Mouse (Mus musculus) limb, embryonic 15.5 days (tissue): ENCODE data around the gene AC124502.3. TPM values are rescaled to one million over a fixed set of nuclear protein-coding genes. Genes with fewer than 3 reads are reported as not detected.
"Not testable (repeated sequence)": the region's sequence is repeated elsewhere in the genome, so short reads cannot be mapped to it uniquely, and the experiment has no call there.

Experiments used
- ATAC-seq: fragments of 200-750 bp; cut with Nextera tagmentation; 2 replicates; pipeline ENCODE4 v1.8.0; 2017; ENCODE audit warnings: low read depth, moderate TSS enrichment; ENCODE audit not compliant: insufficient number of reproducible peaks, low FRiP score, low TSS enrichment
- H3K27ac ChIP-seq: fragments of 300-500 bp; sonication (generic); 2 replicates; pipeline ENCODE4 v1.5.1; 2015; ENCODE audit warnings: moderate library complexity, mild to moderate bottlenecking, inconsistent platforms
- H3K27me3 ChIP-seq: fragments of 300-500 bp; sonication (generic); 2 replicates; pipeline ENCODE4 v1.6.1; 2015; ENCODE audit warnings: inconsistent platforms
- H3K36me3 ChIP-seq: fragments of 300-500 bp; sonication (generic); 2 replicates; pipeline ENCODE4 v1.6.1; 2015; ENCODE audit warnings: inconsistent platforms
- H3K4me1 ChIP-seq: fragments of 300-500 bp; sonication (generic); 2 replicates; pipeline ENCODE4 v1.6.1; 2015; ENCODE audit warnings: inconsistent platforms
- H3K4me2 ChIP-seq: fragments of 300-500 bp; sonication (generic); 2 replicates; pipeline ENCODE4 v1.6.1; 2015; ENCODE audit warnings: mild to moderate bottlenecking, inconsistent platforms
- H3K4me3 ChIP-seq: fragments of 300-500 bp; sonication (generic); 2 replicates; pipeline ENCODE4 v1.5.1; 2015; ENCODE audit warnings: mild to moderate bottlenecking, inconsistent platforms
- H3K9ac ChIP-seq: fragments of 300-500 bp; sonication (generic); 2 replicates; pipeline ENCODE4 v1.6.1; 2015; ENCODE audit warnings: inconsistent platforms
- H3K9me3 ChIP-seq: fragments of 300-500 bp; sonication (generic); 2 replicates; pipeline ENCODE4 v1.6.1; 2016; ENCODE audit warnings: inconsistent platforms
- WGBS: fragments of 180-500 bp; shearing (Covaris S2); methylation state at CpG from one replicate; pipeline ENCODE4 v1.1.7; 2015; 5-methylcytosine and 5-hydroxymethylcytosine counted together
- polyA plus RNA-seq: library from polyadenylated mRNA; unstranded; fragments of >200 nt; fragmentation: Nextera tagmentation; extraction: Ambion mirVana; gene quantifications from 2 replicates; pipeline ENCODE4 v1.2.1, GENCODE M21; 2015

Gene AC124502.3
- 2.5 and 3.0 TPM in 2 replicates for polyA plus RNA-seq

DNA sequence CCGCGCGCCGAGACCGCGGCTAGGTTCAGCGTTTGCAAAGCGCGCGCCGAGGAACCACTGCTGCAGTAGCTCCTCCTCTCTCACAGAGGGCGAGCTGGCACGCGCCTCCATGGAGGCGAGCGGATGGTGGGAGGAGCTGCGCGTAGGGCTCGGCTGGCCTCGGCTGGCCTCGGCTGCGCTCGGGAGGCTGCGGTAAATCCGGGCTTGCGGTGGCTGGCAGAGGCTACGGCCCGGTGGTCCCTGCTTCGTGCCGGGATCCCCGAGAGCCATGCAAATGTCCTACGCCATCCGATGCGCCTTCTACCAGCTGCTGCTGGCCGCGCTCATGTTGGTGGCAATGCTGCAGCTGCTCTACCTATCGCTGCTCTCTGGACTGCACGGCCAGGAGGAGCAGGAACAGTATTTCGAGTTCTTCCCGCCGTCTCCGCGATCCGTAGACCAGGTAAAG, at the start of gene AC124502.3, which contains the start of gene B4gat1:
AC124502.3 (plus strand) TSS at position 183 of the 448 bp plus-strand sequence.
B4gat1 (plus strand) TSS at position 118 of the 448 bp plus-strand sequence.
- peak; percentile 89 for ATAC-seq
- Histone ChIP-seq H3K9ac (peak within 1 kb of the TSS; percentile 89), H3K27ac (peak within 1 kb of the TSS; percentile 76), H3K4me1 (peaks cover 35% of the 10 kb centered on the region), H3K4me2 (peak within 1 kb of the TSS; percentile 95), H3K9me3 (no peaks in the 10 kb centered on the region), H3K27me3 (no peaks in the 10 kb centered on the region), H3K4me3 (peak within 1 kb of the TSS; percentile 87), H3K36me3 (0 out of 2 replicates have a peak, but pooled peaks cover 8% of the 10 kb centered on the region)
- under 1% methylated on average over 38 of the region's 44 CpGs for WGBS

DNA sequence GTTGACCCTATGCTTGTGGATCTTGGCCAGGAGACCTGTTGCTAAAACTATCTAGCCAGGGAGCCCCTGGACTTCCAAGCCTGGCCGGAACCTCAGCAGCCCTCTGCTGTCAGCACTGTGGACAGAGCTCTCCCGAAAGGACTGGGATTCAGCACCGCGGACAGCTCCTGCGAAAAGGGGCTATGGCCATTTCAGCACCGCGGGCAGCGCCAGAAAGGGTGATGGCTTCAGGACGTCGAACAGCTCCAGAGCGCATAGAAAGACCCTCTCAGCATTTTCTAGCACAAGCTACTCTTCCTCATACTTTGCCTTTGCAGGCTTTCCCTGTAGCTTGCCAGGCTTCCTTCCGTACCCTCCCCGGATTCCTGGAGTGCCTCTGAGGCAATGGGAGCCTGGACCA, 49.7 kb upstream of the AC124502.3 start:
- Histone ChIP-seq H3K9me3 (no peaks in the 10 kb centered on the region), H3K9ac (no peak overlapping the region), H3K27me3 (peaks cover 70% of the 10 kb centered on the region), H3K36me3 (no peaks in the 10 kb centered on the region), H3K27ac (no peak overlapping the region), H3K4me3 (no peak overlapping the region), H3K4me2 (no peak overlapping the region), H3K4me1 (peaks cover 14% of the 10 kb centered on the region)
- WGBS = 3% methylated on average over 13 of the region's 13 CpGs
- no peak for ATAC-seq

DNA sequence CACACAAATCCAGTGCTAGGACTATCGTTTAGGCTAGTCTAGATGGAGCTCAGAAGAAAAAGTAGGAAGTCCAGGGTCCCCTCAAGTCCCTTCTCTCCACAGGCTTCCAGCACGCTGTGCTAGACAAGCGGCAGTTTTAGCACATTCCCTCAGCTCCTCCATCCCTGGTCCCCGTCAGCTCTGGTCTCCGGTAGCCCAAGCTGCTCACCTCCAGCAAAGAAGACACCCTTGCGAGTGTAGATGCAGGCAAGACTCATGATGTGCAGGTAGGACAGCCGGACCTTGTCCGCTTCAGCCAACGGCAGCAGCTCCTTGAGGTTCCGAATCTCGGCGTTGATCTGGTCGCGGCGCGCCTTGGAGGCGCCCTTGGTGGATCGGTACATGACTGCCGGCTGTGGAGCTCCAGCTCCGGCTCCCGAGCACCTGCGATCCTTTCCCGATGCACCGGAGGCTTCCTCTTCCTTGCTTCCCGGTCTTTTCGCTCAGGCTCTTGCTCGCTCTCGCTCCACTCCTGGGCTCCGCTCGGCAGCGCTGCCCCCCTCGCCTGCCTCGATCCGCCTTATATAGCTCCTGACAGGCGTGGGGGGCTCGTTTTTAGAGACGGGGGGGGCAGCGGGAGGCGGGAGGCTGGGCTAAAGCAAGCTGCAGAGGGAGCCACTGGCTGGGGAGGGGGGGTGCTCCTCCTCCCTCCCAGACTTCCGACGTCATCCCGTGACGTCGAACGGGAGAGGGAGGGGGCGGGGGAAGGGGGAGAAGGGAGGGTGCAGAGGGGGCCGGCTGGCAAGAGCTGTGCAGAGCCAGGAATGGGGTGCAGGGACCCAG, 49.0 kb upstream of the AC124502.3 start:
- H3K9me3 ChIP-seq = no peaks in the 10 kb centered on the region
- peaks cover 70% of the 10 kb centered on the region for H3K27me3 ChIP-seq
- no peak overlapping the region for H3K4me2 ChIP-seq
- H3K9ac ChIP-seq = no peak overlapping the region
- 20% methylated on average over 44 of the region's 47 CpGs for WGBS
- H3K27ac ChIP-seq = no peak overlapping the region
- ATAC-seq = no peak
- peaks cover 14% of the 10 kb centered on the region for H3K4me1 ChIP-seq
- no peak overlapping the region for H3K4me3 ChIP-seq
- no peaks in the 10 kb centered on the region for H3K36me3 ChIP-seq

DNA sequence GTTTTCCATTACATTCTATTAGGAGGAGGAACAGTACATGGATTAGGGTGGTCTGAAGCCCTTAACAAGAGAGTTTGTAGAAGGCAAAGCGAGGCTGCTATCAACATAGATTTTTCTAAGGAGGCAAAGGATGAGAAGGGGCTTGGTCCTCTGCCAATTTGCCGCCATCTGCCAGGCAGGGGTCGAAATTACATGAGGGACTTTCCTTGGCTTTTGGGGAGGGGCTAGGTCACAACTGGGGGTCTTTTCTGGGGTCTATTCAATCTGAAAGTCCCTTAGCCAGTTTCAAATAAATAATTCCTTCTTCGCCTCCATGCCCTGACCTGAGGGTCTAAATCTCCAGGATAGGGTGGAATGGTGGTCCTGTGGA, 48.5 kb upstream of the AC124502.3 start, which contains the start of gene Npas4:
Npas4 (minus strand) TSS at position 61 of the 370 bp plus-strand sequence.
- peaks cover 14% of the 10 kb centered on the region for H3K4me1 ChIP-seq
- H3K27me3 ChIP-seq = peaks cover 65% of the 10 kb centered on the region
- no peak within 1 kb of the TSS for H3K27ac ChIP-seq
- no peak for ATAC-seq
- H3K9me3 ChIP-seq = no peaks in the 10 kb centered on the region
- no peak within 1 kb of the TSS for H3K4me3 ChIP-seq
- 24% methylated on average over 4 of the region's 4 CpGs for whole genome bisulfite sequencing
- no peak within 1 kb of the TSS for H3K4me2 ChIP-seq
- no peaks in the 10 kb centered on the region for H3K36me3 ChIP-seq
- H3K9ac ChIP-seq = no peak within 1 kb of the TSS

- 2% methylated on average over 22 of the region's 22 CpGs for WGBS
- H3K4me2 ChIP-seq = no peak overlapping the region
Observed at GRCm38 (mm10) chr19:4990716-4991115, 48.0 kb upstream of the AC124502.3 start.

GRCm38 (mm10) chr19:4992371-4992770, 46.3 kb upstream of the AC124502.3 start:
- 16% methylated on average over 8 of the region's 8 CpGs for WGBS
- no peak for ATAC-seq
- H3K27ac ChIP-seq = no peak overlapping the region
- H3K4me2 ChIP-seq = no peak overlapping the region
- peaks cover 14% of the 10 kb centered on the region for H3K4me1 ChIP-seq
- no peaks in the 10 kb centered on the region for H3K9me3 ChIP-seq
- no peaks in the 10 kb centered on the region for H3K36me3 ChIP-seq
- H3K4me3 ChIP-seq = no peak overlapping the region
- no peak overlapping the region for H3K9ac ChIP-seq
- H3K27me3 ChIP-seq = peaks cover 69% of the 10 kb centered on the region

More at GRCm38 (mm10) chr19:4990716-4991115, 48.0 kb upstream of the AC124502.3 start:
- no peak overlapping the region for H3K27ac ChIP-seq
- H3K36me3 ChIP-seq = no peaks in the 10 kb centered on the region
- H3K9me3 ChIP-seq = no peaks in the 10 kb centered on the region
- ATAC-seq = no peak
- H3K4me3 ChIP-seq = no peak overlapping the region
- peaks cover 14% of the 10 kb centered on the region for H3K4me1 ChIP-seq
- H3K27me3 ChIP-seq = peaks cover 64% of the 10 kb centered on the region
- H3K9ac ChIP-seq = no peak overlapping the region

- peak; percentile 35; the same call in 1 of the 2 replicates for ATAC-seq
- H3K36me3 ChIP-seq = no peaks in the 10 kb centered on the region
- H3K27ac ChIP-seq = no peak overlapping the region
- H3K9me3 ChIP-seq = no peaks in the 10 kb centered on the region
- H3K27me3 ChIP-seq = peaks cover 71% of the 10 kb centered on the region
- H3K4me3 ChIP-seq = no peak overlapping the region
- 2% methylated on average over 9 of the region's 9 CpGs for WGBS
- no peak overlapping the region for H3K4me2 ChIP-seq
- peaks cover 14% of the 10 kb centered on the region for H3K4me1 ChIP-seq
- no peak overlapping the region for H3K9ac ChIP-seq
Observed at GRCm38 (mm10) chr19:4992904-4993303, 45.8 kb upstream of the AC124502.3 start.

DNA sequence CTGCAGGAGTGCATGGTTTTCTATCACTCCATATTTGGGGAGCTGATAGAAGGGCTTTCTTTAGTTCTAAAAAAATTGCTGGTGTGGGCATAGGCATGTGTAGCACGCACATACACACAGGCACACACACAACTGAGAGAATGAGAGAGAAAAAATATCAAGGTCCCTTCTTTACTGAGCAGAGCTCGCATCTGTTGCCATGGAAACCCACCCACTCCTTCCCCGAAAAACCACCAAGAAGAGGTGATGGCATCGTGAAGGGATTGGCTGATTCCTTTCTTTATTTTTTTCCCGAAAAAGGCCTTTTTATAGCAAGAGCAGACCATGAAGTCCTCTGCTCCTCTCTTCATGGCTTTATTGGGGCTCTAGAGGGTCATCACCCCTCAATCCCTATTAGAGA, 44.6 kb upstream of the AC124502.3 start:
- Histone ChIP-seq H3K27me3 (peaks cover 71% of the 10 kb centered on the region), H3K9me3 (no peaks in the 10 kb centered on the region), H3K27ac (no peak overlapping the region), H3K4me3 (no peak overlapping the region), H3K9ac (no peak overlapping the region), H3K36me3 (no peaks in the 10 kb centered on the region), H3K4me2 (no peak overlapping the region), H3K4me1 (peaks cover 14% of the 10 kb centered on the region)
- ATAC-seq = no peak
- 58% methylated on average over 5 of the region's 5 CpGs for WGBS

DNA sequence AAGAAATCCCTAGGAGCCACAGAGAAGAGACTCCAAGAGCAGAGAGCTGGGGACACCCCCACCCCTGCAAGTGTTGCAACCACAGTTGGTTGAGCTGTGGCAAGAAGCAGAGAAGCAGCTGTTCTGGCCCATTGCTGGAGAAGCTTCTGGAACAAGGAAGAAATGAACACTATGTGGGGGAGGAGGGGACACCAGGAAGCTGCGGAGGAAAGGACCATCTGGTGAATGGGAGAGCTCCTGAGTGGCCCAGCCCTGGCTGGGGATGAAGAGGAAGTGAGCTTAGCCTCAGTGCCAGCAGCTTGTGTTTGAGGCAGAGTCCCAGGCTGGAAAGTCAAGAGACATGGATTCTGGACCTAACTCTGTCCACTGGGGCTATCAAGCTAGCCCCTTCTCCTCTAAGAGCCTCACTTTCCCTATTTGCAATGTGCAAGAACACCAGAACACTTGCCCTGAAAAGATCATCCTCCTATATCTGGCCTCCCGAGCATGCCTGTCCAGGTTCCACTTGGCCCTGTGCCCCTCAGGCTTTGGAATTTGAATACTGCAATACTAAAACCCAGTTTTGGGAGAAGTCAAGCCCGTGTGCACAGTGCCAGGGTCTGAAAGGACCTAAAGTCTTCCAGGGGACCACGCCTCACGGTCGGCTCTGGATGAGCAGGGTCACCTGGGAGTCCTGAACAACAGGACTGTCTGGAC, 39.1 kb upstream of the AC124502.3 start:
- Histone ChIP-seq H3K4me3 (no peak overlapping the region), H3K9me3 (no peaks in the 10 kb centered on the region), H3K4me1 (peaks cover 7% of the 10 kb centered on the region), H3K9ac (no peak overlapping the region), H3K36me3 (no peaks in the 10 kb centered on the region), H3K27me3 (peaks cover 23% of the 10 kb centered on the region), H3K27ac (no peak overlapping the region), H3K4me2 (no peak overlapping the region)
- ATAC-seq = no peak
- 56% methylated on average over 6 of the region's 6 CpGs for WGBS

DNA sequence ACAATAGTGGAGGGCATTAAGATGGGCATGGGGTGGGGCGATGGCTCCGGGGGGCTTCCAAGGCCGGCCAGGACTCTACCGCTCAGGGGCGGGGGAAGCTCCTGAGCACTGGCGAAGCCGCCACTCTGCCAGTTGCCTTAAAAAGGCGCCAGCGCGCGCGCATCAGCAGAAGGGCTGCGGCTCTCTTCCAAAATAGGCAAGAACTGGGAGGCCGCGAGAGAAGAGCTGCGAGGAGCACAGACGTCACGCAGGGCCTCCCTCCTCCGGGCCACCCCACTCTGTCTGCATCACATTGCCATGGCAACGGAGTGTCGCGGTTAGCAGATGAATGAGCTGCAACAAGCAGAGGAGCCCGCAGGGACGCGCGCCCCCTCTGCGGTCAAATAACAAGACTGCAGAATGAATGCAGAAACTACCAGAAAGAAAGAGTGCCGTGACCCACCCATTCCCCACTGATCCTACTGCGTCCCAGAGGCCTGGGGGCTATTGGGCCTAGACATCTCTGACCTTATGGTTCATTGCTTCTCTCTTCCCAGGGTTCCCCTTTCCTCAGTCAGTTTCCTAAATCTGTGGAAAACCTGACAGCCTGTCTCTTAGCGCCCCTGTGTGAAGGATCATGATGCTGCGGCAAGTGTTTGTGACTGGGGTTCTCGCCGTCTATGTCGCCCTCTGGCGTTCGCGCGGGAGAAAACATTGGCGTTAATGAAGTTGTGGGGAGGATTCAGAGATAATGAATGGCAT, 36.9 kb upstream of the AC124502.3 start:
- Histone ChIP-seq H3K4me2 (peak overlapping the region; percentile 46), H3K4me1 (peaks cover 7% of the 10 kb centered on the region), H3K27ac (peak overlapping the region; percentile 38; the same call in 1 of the 2 replicates), H3K36me3 (no peaks in the 10 kb centered on the region), H3K27me3 (peaks cover 12% of the 10 kb centered on the region; the same call in 1 of the 2 replicates), H3K9ac (0 out of 2 replicates have a peak overlapping the region, but pooled peaks have one; percentile 0), H3K4me3 (peak overlapping the region; percentile 29), H3K9me3 (no peaks in the 10 kb centered on the region)
- under 1% methylated on average over 39 of the region's 39 CpGs for WGBS
- peak; percentile 62 for ATAC-seq

DNA sequence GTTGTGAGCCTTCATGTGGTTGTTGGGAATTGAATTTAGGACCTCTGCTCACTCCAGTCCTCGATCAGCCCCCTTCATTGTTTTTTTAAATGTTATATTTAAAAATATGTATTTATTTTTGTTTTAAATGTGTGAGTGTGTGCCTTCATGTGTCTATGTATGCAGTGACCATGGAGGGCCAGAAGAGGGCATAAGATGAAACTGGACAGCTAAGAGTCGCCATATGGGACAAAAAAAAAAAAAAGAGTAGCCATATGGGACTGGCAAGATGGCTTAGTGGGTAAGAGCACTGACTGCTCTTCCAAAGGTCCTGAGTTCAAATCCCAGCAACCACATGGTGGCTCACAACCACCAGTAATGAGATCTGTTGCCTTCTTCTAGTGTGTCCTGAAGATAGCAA, 35.0 kb upstream of the AC124502.3 start:
- H3K4me3 ChIP-seq, H3K27ac ChIP-seq, H3K4me2 ChIP-seq, H3K36me3 ChIP-seq, H3K9me3 ChIP-seq, H3K4me1 ChIP-seq, ATAC-seq, H3K27me3 ChIP-seq, H3K9ac ChIP-seq: not testable (repeated sequence)
- 68% methylated on average over 2 of the region's 2 CpGs for WGBS
